Mouse (Mus musculus) liver, adult 2 months (tissue): ENCODE measurements around the gene Mrps25. TPM values are rescaled to one million over a fixed set of nuclear protein-coding genes. Genes with fewer than 3 reads are reported as not detected.
A peak's percentile ranks its signal among the peaks of the same experiment; 100 is the strongest.

Experiments
- DNase-seq: peaks from one replicate; pipeline ENCODE4 v3.0.0-alpha.2; 2011; ENCODE audit warnings: low read depth, low spot score; ENCODE audit errors: extremely low read depth
- H3K27ac ChIP-seq: fragments of 200-500 bp; replicated peaks from 2 replicates; pipeline ENCODE4 v1.5.1; 2012; ENCODE audit warnings: low read depth, mild to moderate bottlenecking, control low read depth, inconsistent platforms, low read length; ENCODE audit not compliant: insufficient read depth
- H3K27me3 ChIP-seq: fragments of 200-500 bp; 2 replicates; pipeline ENCODE4 v1.6.1; 2012; ENCODE audit warnings: mild to moderate bottlenecking, moderate library complexity, low read length, inconsistent platforms; ENCODE audit not compliant: control insufficient read depth, insufficient read depth
- H3K36me3 ChIP-seq: fragments of 200-500 bp; 2 replicates; pipeline ENCODE4 v1.6.1; 2012; ENCODE audit warnings: low read length, inconsistent platforms; ENCODE audit not compliant: control insufficient read depth, insufficient read depth
- H3K4me1 ChIP-seq: fragments of 200-500 bp; 2 replicates; pipeline ENCODE4 v1.6.1; 2011; ENCODE audit warnings: low read length; ENCODE audit not compliant: control insufficient read depth, insufficient read depth
- H3K4me3 ChIP-seq: fragments of 200-500 bp; 2 replicates; pipeline ENCODE4 v1.5.1; 2011; ENCODE audit warnings: low read depth, mild to moderate bottlenecking, control low read depth, low read length, moderate library complexity; ENCODE audit not compliant: insufficient read depth
- H3K79me2 ChIP-seq: fragments of 200-500 bp; 2 replicates; pipeline ENCODE4 v1.6.1; 2012; ENCODE audit warnings: inconsistent platforms, mild to moderate bottlenecking, low read length, moderate library complexity; ENCODE audit not compliant: control insufficient read depth, insufficient read depth
- H3K9ac ChIP-seq: fragments of 200-500 bp; 2 replicates; pipeline ENCODE4 v1.6.1; 2012; ENCODE audit warnings: low read depth, mild to moderate bottlenecking, control low read depth, inconsistent platforms, low read length
- CTCF ChIP-seq: fragments of 200-500 bp; IDR thresholded peaks from 2 replicates; pipeline ENCODE4 v1.5.1; 2011; ENCODE audit warnings: low read depth, low read length, control low read depth
- POLR2A ChIP-seq: fragments of 200-500 bp; IDR thresholded peaks from 2 replicates; pipeline ENCODE4 v1.6.1; 2011; ENCODE audit warnings: low read length, control low read depth; ENCODE audit not compliant: insufficient read depth; ENCODE audit errors: extremely low read depth
- WGBS: fragments of 180-500 bp; shearing (Covaris S2); methylation state at CpG from one replicate; pipeline ENCODE4 v1.1.7; 2018; 5-methylcytosine and 5-hydroxymethylcytosine counted together
- polyA plus RNA-seq: library from polyadenylated mRNA; depleted of rRNA; stranded (reverse); fragments of >200 nt; gene quantifications from 2 replicates; pipeline ENCODE4 v1.2.3, GENCODE M21; 2012; rRNA removed
- total RNA-seq: library from RNA; depleted of rRNA; stranded (reverse); fragments of >200 nt; gene quantifications from 2 replicates; pipeline ENCODE4 v1.2.3, GENCODE M21; 2014; rRNA removed

Mrps25 gene
- total RNA-seq (9.7 and 10.0 TPM in 2 replicates), polyA plus RNA-seq (5.0 and 5.6 TPM in 2 replicates)

GRCm38 (mm10) chr6:92183621-92184131 lies at the start of gene Mrps25:
Gene Mrps25 (minus strand): TSS chr6:92184033.
- Histone ChIP-seq H3K4me1 (no peaks in the 10 kb centered on the region), H3K79me2 (peaks cover 4% of the 10 kb centered on the region; the same call in 1 of the 2 replicates), H3K36me3 (0 out of 2 replicates have a peak, but pooled peaks cover 1% of the 10 kb centered on the region), H3K9ac (peak within 1 kb of the TSS; percentile 77), H3K27ac (no peak within 1 kb of the TSS), H3K4me3 (peak within 1 kb of the TSS; percentile 82), H3K27me3 (no peaks in the 10 kb centered on the region)
- under 1% methylated on average over 42 of the region's 42 CpGs for WGBS
- peak; percentile 42 for DNase-seq
- peak; percentile 64; the same call in 1 of the 2 replicates for TF ChIP-seq POLR2A
- TF ChIP-seq CTCF, result no peak

- H3K27me3 ChIP-seq, result no peaks in the 10 kb centered on the region
- H3K79me2 ChIP-seq, result no peaks in the 10 kb centered on the region
- H3K4me1 ChIP-seq, result no peaks in the 10 kb centered on the region
- no peaks in the 10 kb centered on the region for H3K36me3 ChIP-seq
- 70% methylated on average over 4 of the region's 4 CpGs for WGBS
- no peak overlapping the region for H3K9ac ChIP-seq
- no peak overlapping the region for H3K4me3 ChIP-seq
- no peak for DNase-seq
- no peak overlapping the region for H3K27ac ChIP-seq
- TF ChIP-seq CTCF, result no peak
- no peak for TF ChIP-seq POLR2A
Measured at GRCm38 (mm10) chr6:92231762-92232161, 47.9 kb upstream of the Mrps25 start.

- Histone ChIP-seq H3K9ac (no peak overlapping the region), H3K4me1 (no peaks in the 10 kb centered on the region), H3K36me3 (no peaks in the 10 kb centered on the region), H3K27me3 (no peaks in the 10 kb centered on the region), H3K4me3 (no peak overlapping the region), H3K27ac (no peak overlapping the region), H3K79me2 (no peaks in the 10 kb centered on the region)
- no peak for TF ChIP-seq POLR2A
- no peak for TF ChIP-seq CTCF
- 35% methylated on average over 1 of the region's 1 CpGs for WGBS
- no peak for DNase-seq
Measured at GRCm38 (mm10) chr6:92231356-92231755, 47.5 kb upstream of the Mrps25 start.

GRCm38 (mm10) chr6:92229586-92229985 lies 45.8 kb upstream of the Mrps25 start:
- DNase-seq, result no peak
- WGBS, result 87% methylated on average over 2 of the region's 2 CpGs
- no peaks in the 10 kb centered on the region for H3K4me1 ChIP-seq
- H3K27me3 ChIP-seq, result no peaks in the 10 kb centered on the region
- no peak overlapping the region for H3K9ac ChIP-seq
- H3K79me2 ChIP-seq, result no peaks in the 10 kb centered on the region
- TF ChIP-seq CTCF (no peak), POLR2A (no peak)
- no peak overlapping the region for H3K4me3 ChIP-seq
- H3K27ac ChIP-seq, result no peak overlapping the region
- no peaks in the 10 kb centered on the region for H3K36me3 ChIP-seq

GRCm38 (mm10) chr6:92229103-92229502 lies 45.3 kb upstream of the Mrps25 start:
- no peaks in the 10 kb centered on the region for H3K4me1 ChIP-seq
- DNase-seq, result no peak
- no peak overlapping the region for H3K27ac ChIP-seq
- no peaks in the 10 kb centered on the region for H3K27me3 ChIP-seq
- no peaks in the 10 kb centered on the region for H3K36me3 ChIP-seq
- no peak overlapping the region for H3K9ac ChIP-seq
- H3K4me3 ChIP-seq, result no peak overlapping the region
- H3K79me2 ChIP-seq, result no peaks in the 10 kb centered on the region
- TF ChIP-seq POLR2A (no peak), CTCF (no peak)

- Histone ChIP-seq H3K36me3 (no peaks in the 10 kb centered on the region), H3K27ac (no peak overlapping the region), H3K4me1 (peaks cover 6% of the 10 kb centered on the region; the same call in 1 of the 2 replicates), H3K4me3 (no peak overlapping the region), H3K27me3 (no peaks in the 10 kb centered on the region), H3K9ac (no peak overlapping the region), H3K79me2 (no peaks in the 10 kb centered on the region)
- no peak for DNase-seq
- TF ChIP-seq CTCF (no peak), POLR2A (no peak)
- 83% methylated on average over 1 of the region's 1 CpGs for WGBS
Measured at GRCm38 (mm10) chr6:92224981-92225380, 41.1 kb upstream of the Mrps25 start.
